Mouse (Mus musculus) embryonic fibroblast, embryonic 13.5 days (primary cell): Measurements from ENCODE around the gene Soat2.

Experiments
- CTCF ChIP-seq: IDR thresholded peaks from 2 replicates; pipeline ENCODE4 v1.5.1; 2011; ENCODE audit warnings: mild to moderate bottlenecking, control low read depth, low read length, moderate library complexity, borderline replicate concordance; ENCODE audit not compliant: insufficient read depth
- POLR2A ChIP-seq: IDR thresholded peaks from 2 replicates; pipeline ENCODE4 v1.6.1; 2011; ENCODE audit warnings: low read depth, mild to moderate bottlenecking, control low read depth, low read length, moderate library complexity

DNA sequence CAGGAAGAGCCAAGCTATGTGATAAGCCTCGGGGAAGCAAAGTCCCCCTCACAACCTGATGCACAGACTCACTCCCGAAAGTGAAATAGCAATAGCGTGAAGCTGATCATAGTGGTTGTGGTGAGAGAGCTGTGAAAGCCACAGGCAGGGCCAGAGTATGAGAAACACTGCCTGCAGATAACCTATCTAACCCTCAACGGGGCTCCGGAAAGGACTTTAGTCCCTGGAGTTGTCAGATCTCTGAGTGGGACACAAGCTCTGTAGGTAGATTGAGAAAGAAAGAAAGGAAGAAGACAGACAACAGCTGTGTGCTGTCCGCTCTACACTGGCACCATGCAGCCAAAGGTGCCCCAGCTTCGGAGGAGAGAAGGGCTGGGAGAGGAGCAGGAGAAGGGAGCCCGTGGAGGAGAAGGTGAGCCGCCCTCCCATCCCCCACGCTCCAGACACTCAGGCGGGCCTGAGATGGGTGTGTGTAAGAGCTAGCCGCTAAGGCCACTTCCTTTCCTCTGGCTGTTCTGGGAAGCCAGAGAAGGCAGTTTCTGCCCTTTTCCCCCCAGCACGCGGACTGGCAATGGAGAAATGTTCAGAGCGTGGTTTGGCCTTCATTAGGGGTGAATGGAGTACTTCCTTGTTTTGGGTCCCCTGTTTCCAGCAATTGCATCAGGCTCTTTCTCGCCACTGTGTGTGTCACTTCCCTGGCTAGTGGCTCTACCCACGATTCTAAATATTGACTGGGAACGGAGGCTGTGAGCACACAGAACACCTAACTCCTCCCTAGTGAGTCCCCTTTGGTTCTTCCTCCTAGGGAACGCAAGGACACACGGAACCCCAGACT is at the start of gene Soat2:
- TF ChIP-seq CTCF (no peak), POLR2A (peak; percentile 49)
